Mouse (Mus musculus): Measurements from ENCODE around the gene Dazl. TPM values are rescaled to one million over a fixed set of nuclear protein-coding genes. Genes with fewer than 3 reads are reported as not detected.

The Dazl gene
- polyA plus RNA-seq, 1 experiment from 2014 or later = 0.58 TPM

GRCm38 (mm10) chr17:50243326-50243725 is 50.1 kb downstream of the Dazl start:
- Histone ChIP-seq H3K4me1 (ENCODE audit: control insufficient read depth, insufficient read depth, low read length) (no peaks in the 10 kb centered on the region), H3K27ac (ENCODE audit: low read depth, low read length) (no peak overlapping the region), H3K4me3 (ENCODE audit: low read depth, low read length) (no peak overlapping the region), H3K4me2 (ENCODE audit: low read depth, low read length) (no peak overlapping the region), H3K9ac (replicated peaks; ENCODE audit: low read depth, low read length) (no peak overlapping the region), H3K36me3 (ENCODE audit: control insufficient read depth, insufficient read depth, low read length) (no peaks in the 10 kb centered on the region), H3K9me3 (ENCODE audit: control insufficient read depth, low read length) (no peaks in the 10 kb centered on the region), H3K27me3 (ENCODE audit: control insufficient read depth, insufficient read depth, low read length) (no peaks in the 10 kb centered on the region)
- no peak for ATAC-seq (ENCODE audit: low read depth)
- 89% methylated on average over 11 of the region's 11 CpGs for WGBS

GRCm38 (mm10) chr17:50237818-50238610 is 55.4 kb downstream of the Dazl start:
- ATAC-seq (ENCODE audit: low read depth) = no peak
- WGBS = 70% methylated on average over 11 of the region's 11 CpGs
- no peaks in the 10 kb centered on the region for H3K9me3 ChIP-seq (ENCODE audit: control insufficient read depth, low read length)
- H3K27me3 ChIP-seq (ENCODE audit: control insufficient read depth, insufficient read depth, low read length) = no peaks in the 10 kb centered on the region
- H3K4me3 ChIP-seq (ENCODE audit: low read depth, low read length) = no peak overlapping the region
- peaks cover 5% of the 10 kb centered on the region for H3K4me1 ChIP-seq (ENCODE audit: control insufficient read depth, insufficient read depth, low read length)
- no peaks in the 10 kb centered on the region for H3K36me3 ChIP-seq (ENCODE audit: control insufficient read depth, insufficient read depth, low read length)
- no peak overlapping the region for H3K4me2 ChIP-seq (ENCODE audit: low read depth, low read length)
- no peak overlapping the region for H3K27ac ChIP-seq (ENCODE audit: low read depth, low read length)
- H3K9ac ChIP-seq (replicated peaks; ENCODE audit: low read depth, low read length) = no peak overlapping the region

- no peak overlapping the region for H3K9ac ChIP-seq (replicated peaks; ENCODE audit: low read depth, low read length)
- H3K36me3 ChIP-seq (ENCODE audit: control insufficient read depth, insufficient read depth, low read length) = no peaks in the 10 kb centered on the region
- peaks cover 5% of the 10 kb centered on the region for H3K4me1 ChIP-seq (ENCODE audit: control insufficient read depth, insufficient read depth, low read length)
- H3K9me3 ChIP-seq (ENCODE audit: control insufficient read depth, low read length) = no peaks in the 10 kb centered on the region
- H3K27me3 ChIP-seq (ENCODE audit: control insufficient read depth, insufficient read depth, low read length) = no peaks in the 10 kb centered on the region
- no peak overlapping the region for H3K4me3 ChIP-seq (ENCODE audit: low read depth, low read length)
- H3K4me2 ChIP-seq (ENCODE audit: low read depth, low read length) = peak overlapping the region; percentile 21; the same call in 1 of the 2 replicates
- WGBS = 11% methylated on average over 8 of the region's 8 CpGs
- peak overlapping the region; percentile 80; the same call in 1 of the 2 replicates for H3K27ac ChIP-seq (ENCODE audit: low read depth, low read length)
- ATAC-seq (ENCODE audit: low read depth) = peak; percentile 90
Observed at GRCm38 (mm10) chr17:50237436-50237709, 56.1 kb downstream of the Dazl start.

GRCm38 (mm10) chr17:50236702-50237435 is 56.6 kb downstream of the Dazl start:
- Histone ChIP-seq H3K9ac (replicated peaks; ENCODE audit: low read depth, low read length) (peak overlapping the region; percentile 26; the same call in 1 of the 2 replicates), H3K27ac (ENCODE audit: low read depth, low read length) (peak overlapping the region; percentile 80), H3K36me3 (ENCODE audit: control insufficient read depth, insufficient read depth, low read length) (no peaks in the 10 kb centered on the region), H3K9me3 (ENCODE audit: control insufficient read depth, low read length) (no peaks in the 10 kb centered on the region), H3K4me1 (ENCODE audit: control insufficient read depth, insufficient read depth, low read length) (peaks cover 5% of the 10 kb centered on the region), H3K4me3 (ENCODE audit: low read depth, low read length) (no peak overlapping the region), H3K27me3 (ENCODE audit: control insufficient read depth, insufficient read depth, low read length) (no peaks in the 10 kb centered on the region), H3K4me2 (ENCODE audit: low read depth, low read length) (peak overlapping the region; percentile 21; the same call in 1 of the 2 replicates)
- 22% methylated on average over 9 of the region's 9 CpGs for WGBS
- ATAC-seq (ENCODE audit: low read depth) = peak; percentile 87

GRCm38 (mm10) chr17:50235943-50236701 is 57.3 kb downstream of the Dazl start:
- Histone ChIP-seq H3K27me3 (ENCODE audit: control insufficient read depth, insufficient read depth, low read length) (no peaks in the 10 kb centered on the region), H3K4me1 (ENCODE audit: control insufficient read depth, insufficient read depth, low read length) (peaks cover 5% of the 10 kb centered on the region), H3K4me3 (ENCODE audit: low read depth, low read length) (no peak overlapping the region), H3K4me2 (ENCODE audit: low read depth, low read length) (no peak overlapping the region), H3K9me3 (ENCODE audit: control insufficient read depth, low read length) (no peaks in the 10 kb centered on the region), H3K36me3 (ENCODE audit: control insufficient read depth, insufficient read depth, low read length) (no peaks in the 10 kb centered on the region), H3K27ac (ENCODE audit: low read depth, low read length) (peak overlapping the region; percentile 80), H3K9ac (replicated peaks; ENCODE audit: low read depth, low read length) (no peak overlapping the region)
- WGBS = 41% methylated on average over 13 of the region's 13 CpGs
- ATAC-seq (ENCODE audit: low read depth) = peak; percentile 47; the same call in 1 of the 2 replicates

GRCm38 (mm10) chr17:50233956-50234355 is 59.5 kb downstream of the Dazl start:
- no peak overlapping the region for H3K27ac ChIP-seq (ENCODE audit: low read depth, low read length)
- H3K4me1 ChIP-seq (ENCODE audit: control insufficient read depth, insufficient read depth, low read length) = peaks cover 5% of the 10 kb centered on the region
- ATAC-seq (ENCODE audit: low read depth) = no peak
- no peak overlapping the region for H3K4me3 ChIP-seq (ENCODE audit: low read depth, low read length)
- 95% methylated on average over 5 of the region's 5 CpGs for WGBS
- H3K27me3 ChIP-seq (ENCODE audit: control insufficient read depth, insufficient read depth, low read length) = no peaks in the 10 kb centered on the region
- H3K4me2 ChIP-seq (ENCODE audit: low read depth, low read length) = no peak overlapping the region
- no peaks in the 10 kb centered on the region for H3K9me3 ChIP-seq (ENCODE audit: control insufficient read depth, low read length)
- no peak overlapping the region for H3K9ac ChIP-seq (replicated peaks; ENCODE audit: low read depth, low read length)
- no peaks in the 10 kb centered on the region for H3K36me3 ChIP-seq (ENCODE audit: control insufficient read depth, insufficient read depth, low read length)

- Histone ChIP-seq H3K9me3 (ENCODE audit: control insufficient read depth, low read length) (no peaks in the 10 kb centered on the region), H3K36me3 (ENCODE audit: control insufficient read depth, insufficient read depth, low read length) (no peaks in the 10 kb centered on the region), H3K4me3 (ENCODE audit: low read depth, low read length) (no peak overlapping the region), H3K27me3 (ENCODE audit: control insufficient read depth, insufficient read depth, low read length) (no peaks in the 10 kb centered on the region), H3K4me1 (ENCODE audit: control insufficient read depth, insufficient read depth, low read length) (peaks cover 5% of the 10 kb centered on the region), H3K4me2 (ENCODE audit: low read depth, low read length) (no peak overlapping the region), H3K27ac (ENCODE audit: low read depth, low read length) (no peak overlapping the region), H3K9ac (replicated peaks; ENCODE audit: low read depth, low read length) (no peak overlapping the region)
- WGBS = 92% methylated on average over 11 of the region's 11 CpGs
- no peak for ATAC-seq (ENCODE audit: low read depth)
Observed at GRCm38 (mm10) chr17:50232821-50233220, 60.6 kb downstream of the Dazl start.

- Histone ChIP-seq H3K4me1 (ENCODE audit: control insufficient read depth, insufficient read depth, low read length) (no peaks in the 10 kb centered on the region), H3K36me3 (ENCODE audit: control insufficient read depth, insufficient read depth, low read length) (no peaks in the 10 kb centered on the region), H3K27me3 (ENCODE audit: control insufficient read depth, insufficient read depth, low read length) (no peaks in the 10 kb centered on the region), H3K4me3 (ENCODE audit: low read depth, low read length) (no peak overlapping the region), H3K9ac (replicated peaks; ENCODE audit: low read depth, low read length) (no peak overlapping the region), H3K4me2 (ENCODE audit: low read depth, low read length) (no peak overlapping the region), H3K9me3 (ENCODE audit: control insufficient read depth, low read length) (no peaks in the 10 kb centered on the region), H3K27ac (ENCODE audit: low read depth, low read length) (no peak overlapping the region)
- WGBS = 79% methylated on average over 8 of the region's 8 CpGs
- no peak for ATAC-seq (ENCODE audit: low read depth)
Observed at GRCm38 (mm10) chr17:50231206-50231605, 62.2 kb downstream of the Dazl start.

Measured in neural tube, embryonic 14.5 days (tissue).